Mouse (Mus musculus): Measurements from ENCODE around the gene 4933424G06Rik. TPM values are rescaled to one million over a fixed set of nuclear protein-coding genes. Genes with fewer than 3 reads are reported as not detected.
"Not testable (repeated sequence)": the region's sequence is repeated elsewhere in the genome, so short reads cannot be mapped to it uniquely, and the experiment has no call there.

The 4933424G06Rik gene
- polyA plus RNA-seq (2014; fragmentation: Nextera tagmentation; extraction: Ambion mirVana): not detected in 2 replicates

- H3K4me1 ChIP-seq (ENCODE audit: insufficient read depth): peaks cover 10% of the 10 kb centered on the region
- TF ChIP-seq CTCF (IDR thresholded peaks at IDR 0.05; ENCODE audit: low read depth): no peak
- DNase-seq (peak; percentile 99), ATAC-seq (ENCODE audit: insufficient read depth) (peak; percentile 97)
- peaks cover 28% of the 10 kb centered on the region for H3K36me3 ChIP-seq (ENCODE audit: insufficient read depth)
- no peaks in the 10 kb centered on the region for H3K27me3 ChIP-seq (ENCODE audit: insufficient read depth, low read length)
- peak within 1 kb of the TSS; percentile 92 for H3K4me2 ChIP-seq
- peak within 1 kb of the TSS; percentile 98 for H3K4me3 ChIP-seq (ENCODE audit: low read depth, low read length)
- under 1% methylated on average over 29 of the region's 29 CpGs for WGBS
- H3K27ac ChIP-seq (ENCODE audit: low read depth): peak within 1 kb of the TSS; percentile 85
- peak within 1 kb of the TSS; percentile 85 for H3K9ac ChIP-seq
- H3K9me3 ChIP-seq (ENCODE audit: low read depth, low read length): no peaks in the 10 kb centered on the region
Observed at GRCm38 (mm10) chr1:36709854-36710280, at the start of gene 4933424G06Rik. Gene 4933424G06Rik, plus strand, starts transcription at chr1:36710149.

GRCm38 (mm10) chr1:36664457-36664856 lies 45.5 kb upstream of the 4933424G06Rik start:
- H3K27ac ChIP-seq (ENCODE audit: low read depth): no peak overlapping the region
- no peak overlapping the region for H3K9ac ChIP-seq
- 0 out of 2 replicates have a peak, but pooled peaks cover 5% of the 10 kb centered on the region for H3K4me1 ChIP-seq (ENCODE audit: insufficient read depth)
- no peaks in the 10 kb centered on the region for H3K27me3 ChIP-seq (ENCODE audit: insufficient read depth, low read length)
- no peak overlapping the region for H3K4me2 ChIP-seq
- no peak overlapping the region for H3K4me3 ChIP-seq (ENCODE audit: low read depth, low read length)
- no peaks in the 10 kb centered on the region for H3K36me3 ChIP-seq (ENCODE audit: insufficient read depth)
- WGBS: 52% methylated on average over 4 of the region's 4 CpGs
- peak; percentile 56 for TF ChIP-seq CTCF (IDR thresholded peaks at IDR 0.05; ENCODE audit: low read depth)
- DNase-seq (peak; percentile 27), ATAC-seq (ENCODE audit: insufficient read depth) (no peak)
- H3K9me3 ChIP-seq (ENCODE audit: low read depth, low read length): no peaks in the 10 kb centered on the region

GRCm38 (mm10) chr1:36665165-36665723 lies 44.7 kb upstream of the 4933424G06Rik start:
- 57% methylated on average over 11 of the region's 11 CpGs for WGBS
- Histone ChIP-seq H3K4me3 (ENCODE audit: low read depth, low read length) (no peak overlapping the region), H3K4me1 (ENCODE audit: insufficient read depth) (0 out of 2 replicates have a peak, but pooled peaks cover 5% of the 10 kb centered on the region), H3K9ac (no peak overlapping the region), H3K9me3 (ENCODE audit: low read depth, low read length) (no peaks in the 10 kb centered on the region), H3K4me2 (no peak overlapping the region), H3K27me3 (ENCODE audit: insufficient read depth, low read length) (no peaks in the 10 kb centered on the region), H3K36me3 (ENCODE audit: insufficient read depth) (no peaks in the 10 kb centered on the region), H3K27ac (ENCODE audit: low read depth) (0 out of 2 replicates have a peak overlapping the region, but pooled peaks have one; percentile 27)
- no peak for DNase-seq
- TF ChIP-seq CTCF (IDR thresholded peaks at IDR 0.05; ENCODE audit: low read depth): no peak
- peak; percentile 66 for ATAC-seq (ENCODE audit: insufficient read depth)

- Histone ChIP-seq H3K9me3 (ENCODE audit: low read depth, low read length) (no peaks in the 10 kb centered on the region), H3K4me2 (no peak overlapping the region), H3K9ac (no peak overlapping the region), H3K27me3 (ENCODE audit: insufficient read depth, low read length) (no peaks in the 10 kb centered on the region), H3K36me3 (ENCODE audit: insufficient read depth) (no peaks in the 10 kb centered on the region), H3K4me1 (ENCODE audit: insufficient read depth) (0 out of 2 replicates have a peak, but pooled peaks cover 5% of the 10 kb centered on the region), H3K27ac (ENCODE audit: low read depth) (0 out of 2 replicates have a peak overlapping the region, but pooled peaks have one; percentile 27), H3K4me3 (ENCODE audit: low read depth, low read length) (no peak overlapping the region)
- ATAC-seq (ENCODE audit: insufficient read depth): no peak
- WGBS: 61% methylated on average over 4 of the region's 4 CpGs
- no peak for DNase-seq
- no peak for TF ChIP-seq CTCF (IDR thresholded peaks at IDR 0.05; ENCODE audit: low read depth)
Observed at GRCm38 (mm10) chr1:36665934-36666333, 44.0 kb upstream of the 4933424G06Rik start.

- not testable (repeated sequence) for DNase-seq; H3K36me3 ChIP-seq (ENCODE audit: insufficient read depth); H3K9me3 ChIP-seq (ENCODE audit: low read depth, low read length); H3K4me3 ChIP-seq (ENCODE audit: low read depth, low read length); H3K27me3 ChIP-seq (ENCODE audit: insufficient read depth, low read length); H3K9ac ChIP-seq; H3K4me2 ChIP-seq; H3K27ac ChIP-seq (ENCODE audit: low read depth); ATAC-seq (ENCODE audit: insufficient read depth); H3K4me1 ChIP-seq (ENCODE audit: insufficient read depth)
- WGBS: 70% methylated on average over 4 of the region's 4 CpGs
Observed at GRCm38 (mm10) chr1:36668007-36668406, 41.9 kb upstream of the 4933424G06Rik start.

- Histone ChIP-seq H3K4me2 (no peak overlapping the region), H3K9me3 (ENCODE audit: low read depth, low read length) (no peaks in the 10 kb centered on the region), H3K27me3 (ENCODE audit: insufficient read depth, low read length) (no peaks in the 10 kb centered on the region), H3K36me3 (ENCODE audit: insufficient read depth) (no peaks in the 10 kb centered on the region), H3K4me1 (ENCODE audit: insufficient read depth) (0 out of 2 replicates have a peak, but pooled peaks cover 5% of the 10 kb centered on the region), H3K27ac (ENCODE audit: low read depth) (no peak overlapping the region), H3K9ac (no peak overlapping the region), H3K4me3 (ENCODE audit: low read depth, low read length) (no peak overlapping the region)
- TF ChIP-seq CTCF (IDR thresholded peaks at IDR 0.05; ENCODE audit: low read depth): no peak
- WGBS: 53% methylated on average over 4 of the region's 4 CpGs
- DNase-seq (no peak), ATAC-seq (ENCODE audit: insufficient read depth) (no peak)
Observed at GRCm38 (mm10) chr1:36670256-36670655, 39.7 kb upstream of the 4933424G06Rik start.

- Histone ChIP-seq H3K4me3 (ENCODE audit: low read depth, low read length) (no peak overlapping the region), H3K27me3 (ENCODE audit: insufficient read depth, low read length) (no peaks in the 10 kb centered on the region), H3K27ac (ENCODE audit: low read depth) (no peak overlapping the region), H3K4me2 (no peak overlapping the region), H3K4me1 (ENCODE audit: insufficient read depth) (no peaks in the 10 kb centered on the region), H3K36me3 (ENCODE audit: insufficient read depth) (no peaks in the 10 kb centered on the region), H3K9me3 (ENCODE audit: low read depth, low read length) (no peaks in the 10 kb centered on the region), H3K9ac (no peak overlapping the region)
- 90% methylated on average over 10 of the region's 10 CpGs for WGBS
- ATAC-seq (ENCODE audit: insufficient read depth) (no peak), DNase-seq (no peak)
- TF ChIP-seq CTCF (IDR thresholded peaks at IDR 0.05; ENCODE audit: low read depth): no peak
Observed at GRCm38 (mm10) chr1:36671260-36671659, 38.7 kb upstream of the 4933424G06Rik start.

All from lung, embryonic 14.5 days (tissue).